Mouse (Mus musculus) erythroid progenitor cell, adult 5-6 weeks (primary cell): Measurements from ENCODE around the gene Olfr1245. TPM values are rescaled to one million over a fixed set of nuclear protein-coding genes. Genes with fewer than 3 reads are reported as not detected.
"Not testable (repeated sequence)": the region's sequence is repeated elsewhere in the genome, so short reads cannot be mapped to it uniquely, and the experiment has no call there.

Experiments
- ATAC-seq: replicated peaks from 2 replicates; pipeline ENCODE4 v1.8.0; 2016; ENCODE audit warnings: moderate number of reproducible peaks, mild to moderate bottlenecking, moderate TSS enrichment, inconsistent platforms; ENCODE audit not compliant: poor library complexity, low FRiP score, severe bottlenecking
- total RNA-seq, 2 experiments: library from RNA; stranded (forward) in 1 of 2; stranded (reverse) in 1 of 2; fragments of 150-400 nt in 1 of 2; fragments of 186-747, 209-891 nt in 1 of 2; gene quantifications; 2 replicates each; pipeline versions ENCODE4 v1.2.3 to v1.2.4; 2015 to 2017; ENCODE audit warnings: low replicate concordance in 2 of 2

Olfr1245 gene
- total RNA-seq (2015; ENCODE audit: low replicate concordance): not detected in 2 replicates
- total RNA-seq (2017; ENCODE audit: low replicate concordance): not detected in 2 replicates

DNA sequence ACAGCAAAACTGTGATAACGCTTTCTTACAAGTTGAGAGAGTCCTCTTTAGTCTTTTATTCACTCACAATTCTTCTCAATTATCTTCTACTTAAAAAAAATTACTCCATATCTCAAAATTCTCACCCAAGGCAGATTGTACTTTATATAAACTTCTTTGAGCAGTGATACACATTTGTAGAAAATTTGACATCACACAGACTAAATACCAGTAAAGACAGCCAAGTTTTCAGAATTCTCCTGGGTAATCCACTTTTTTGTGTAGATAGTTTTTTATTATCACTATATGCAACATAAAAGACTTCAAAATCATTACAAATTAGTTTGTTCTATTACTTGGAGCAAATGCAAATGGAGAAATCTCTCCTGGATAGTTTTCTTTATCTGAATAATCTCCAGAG is at the start of gene Olfr1245:
Gene Olfr1245 (minus strand): TSS at position 101 of the 400 bp plus-strand sequence.
- no peak for ATAC-seq

DNA sequence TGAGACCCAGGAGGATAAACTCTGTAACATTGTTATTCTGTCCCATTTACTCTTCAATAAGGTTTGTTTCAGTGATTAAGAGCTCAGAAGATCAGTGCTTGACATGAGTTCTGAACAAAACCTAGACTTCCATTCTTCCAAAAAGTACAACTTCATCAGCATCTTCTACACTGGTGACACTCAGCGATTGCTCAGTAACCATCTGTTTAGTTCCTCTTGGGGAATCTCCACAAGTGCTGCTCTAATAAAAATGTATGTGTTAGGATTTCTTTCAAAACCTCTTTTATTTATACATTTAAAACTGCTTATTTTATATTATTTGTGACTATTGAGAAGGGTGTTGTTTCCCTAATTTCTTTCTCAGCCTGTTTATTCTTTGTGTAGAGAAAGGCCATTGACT is 39.9 kb upstream of the Olfr1245 start, which contains the start of gene Olfr1248:
Gene Olfr1248 (minus strand): TSS at position 101 of the 400 bp plus-strand sequence.
- not testable (repeated sequence) for ATAC-seq

DNA sequence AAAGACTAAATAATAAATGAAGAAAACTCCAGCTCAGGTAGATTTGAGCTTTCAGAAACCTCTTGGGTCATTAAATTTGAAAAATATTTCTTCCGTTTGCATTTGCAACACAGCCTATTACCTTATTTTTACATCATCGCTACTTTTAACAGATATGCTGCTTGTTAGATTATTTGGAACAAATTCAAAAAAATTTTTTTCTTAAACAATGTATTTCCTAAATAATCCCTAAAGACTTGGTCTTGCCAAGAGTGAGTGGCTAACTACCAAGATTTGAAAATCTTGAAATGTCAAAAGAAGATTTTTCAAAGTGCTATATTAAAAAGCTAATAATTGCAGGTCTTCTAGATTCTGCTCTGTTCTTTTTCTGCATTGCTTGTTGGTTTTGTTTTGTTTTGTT is 35.8 kb upstream of the Olfr1245 start, which contains the start of gene Olfr1247:
Gene Olfr1247 (minus strand): TSS at position 101 of the 400 bp plus-strand sequence.
- ATAC-seq: no peak

DNA sequence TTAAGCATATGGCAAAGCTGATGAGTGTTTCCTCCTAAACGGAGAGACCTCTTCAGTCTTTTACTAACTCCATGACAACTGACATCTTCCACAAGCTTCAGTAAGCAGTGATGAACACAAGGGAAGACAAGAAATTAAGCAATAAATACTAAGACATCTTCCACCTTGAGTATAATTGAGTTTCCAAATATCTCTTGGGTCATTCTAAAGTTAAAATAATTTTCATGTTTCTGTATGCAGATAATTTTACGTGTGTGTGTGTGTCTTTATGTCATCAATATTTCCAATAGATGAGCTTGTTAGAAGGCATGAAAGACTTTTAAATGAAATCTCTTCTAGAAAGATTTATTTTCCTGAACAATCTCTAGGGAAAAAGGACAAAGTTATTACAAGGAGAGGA is 14.8 kb upstream of the Olfr1245 start, which contains the start of gene Olfr1246:
Gene Olfr1246 (minus strand): TSS at position 101 of the 400 bp plus-strand sequence.
- ATAC-seq: no peak

DNA sequence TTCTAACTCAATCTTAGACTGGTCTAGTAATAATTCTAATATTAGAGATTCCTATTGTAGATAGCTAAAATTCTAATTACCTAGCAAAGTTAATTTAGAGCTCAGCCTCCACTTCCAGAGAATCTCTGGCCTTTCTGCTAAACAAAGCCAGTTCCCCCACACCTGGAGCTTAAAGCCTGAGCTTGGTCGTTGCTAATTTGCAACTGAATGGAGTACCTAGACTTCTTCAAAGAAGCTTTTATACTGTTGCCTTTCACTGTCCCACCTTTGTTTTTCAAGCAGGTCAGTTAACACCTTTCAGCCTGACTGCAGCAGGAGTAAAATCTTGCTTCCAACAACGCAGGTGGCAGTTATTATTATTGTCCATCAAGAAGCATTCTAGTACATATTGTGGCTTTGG is 15.5 kb downstream of the Olfr1245 start:
- ATAC-seq: not testable (repeated sequence)

DNA sequence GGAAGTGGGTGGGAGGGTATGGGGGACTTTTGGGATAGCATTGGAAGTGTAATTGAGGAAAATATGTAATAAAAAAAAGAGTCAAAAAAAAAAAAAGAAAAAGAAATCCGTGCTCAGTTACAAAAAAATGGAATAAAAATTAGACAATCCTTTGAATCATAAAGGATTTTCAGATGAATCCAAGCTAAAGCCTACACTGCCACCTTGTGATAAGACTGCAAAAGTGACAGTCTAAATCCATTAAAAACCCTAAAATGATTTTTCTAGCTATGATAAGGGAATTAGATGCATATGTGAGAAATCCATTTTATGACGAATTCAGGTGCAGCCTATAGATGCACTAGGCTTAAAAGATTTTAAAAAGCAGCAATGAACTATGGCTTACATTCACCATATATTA is 33.7 kb downstream of the Olfr1245 start:
- no peak for ATAC-seq

DNA sequence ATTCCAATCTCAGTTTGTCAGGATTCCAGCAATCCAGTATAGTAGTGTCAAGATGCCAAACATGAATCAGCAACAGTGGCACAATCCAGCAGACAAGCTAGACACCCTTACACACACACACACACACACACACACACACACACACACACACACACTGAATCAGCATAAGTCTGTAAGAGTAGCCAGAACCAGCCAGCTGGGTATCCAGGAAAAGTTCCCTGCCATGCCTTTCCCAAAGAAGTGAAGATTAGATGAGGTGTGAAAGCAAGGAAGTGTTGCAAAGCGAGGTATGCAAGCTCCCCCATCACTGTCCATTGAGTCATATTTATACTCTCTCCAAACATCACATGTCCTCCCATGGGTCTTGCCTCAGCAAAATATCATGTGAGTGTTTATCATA is 38.3 kb downstream of the Olfr1245 start:
- no peak for ATAC-seq

DNA sequence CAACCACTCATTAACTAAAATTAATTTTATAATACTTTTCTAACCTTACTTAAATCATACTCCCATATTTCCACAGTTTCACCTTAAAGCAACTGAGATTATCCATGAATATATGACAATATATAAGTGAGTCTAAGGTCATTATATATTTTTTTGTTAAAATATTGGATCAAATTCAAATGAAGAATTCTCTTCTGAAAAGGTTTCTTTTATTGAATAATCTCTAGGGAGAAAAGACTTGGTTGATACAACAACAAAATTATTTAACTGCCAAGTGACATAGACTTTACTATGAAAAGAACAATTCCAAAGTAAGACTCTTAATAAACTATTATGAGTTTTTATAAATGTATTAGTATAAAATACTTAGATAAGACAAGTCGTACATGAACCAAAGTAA is 46.9 kb downstream of the Olfr1245 start, which contains the start of gene Olfr1243:
Gene Olfr1243 (minus strand): TSS at position 101 of the 400 bp plus-strand sequence.
- ATAC-seq: no peak

Other genes with a start within 250 kb of the Olfr1245 start
- gene Olfr1232, start 248.8 kb downstream of the Olfr1245 start, total RNA-seq (2015; ENCODE audit: low replicate concordance): not detected in 2 replicates
- not detected in 2 replicates for gene Olfr1232, start 248.8 kb downstream of the Olfr1245 start, total RNA-seq (2017; ENCODE audit: low replicate concordance)
- not detected in 2 replicates for gene Olfr1233, start 236.0 kb downstream of the Olfr1245 start, total RNA-seq (2015; ENCODE audit: low replicate concordance)
- gene Olfr1233, start 236.0 kb downstream of the Olfr1245 start, total RNA-seq (2017; ENCODE audit: low replicate concordance): not detected in 2 replicates
- gene Olfr1234, start 213.6 kb downstream of the Olfr1245 start, total RNA-seq (2015; ENCODE audit: low replicate concordance): not detected in 2 replicates
- gene Olfr1234, start 213.6 kb downstream of the Olfr1245 start, total RNA-seq (2017; ENCODE audit: low replicate concordance): not detected in 2 replicates
- not detected in 2 replicates for gene Olfr1238, start 168.8 kb downstream of the Olfr1245 start, total RNA-seq (2015; ENCODE audit: low replicate concordance)
- not detected in 2 replicates for gene Olfr1238, start 168.8 kb downstream of the Olfr1245 start, total RNA-seq (2017; ENCODE audit: low replicate concordance)
- not detected in 2 replicates for gene Olfr1239, start 158.0 kb downstream of the Olfr1245 start, total RNA-seq (2015; ENCODE audit: low replicate concordance)
- gene Olfr1239, start 158.0 kb downstream of the Olfr1245 start, total RNA-seq (2017; ENCODE audit: low replicate concordance): not detected in 2 replicates
- gene Olfr1240, start 135.4 kb downstream of the Olfr1245 start, total RNA-seq (2015; ENCODE audit: low replicate concordance): not detected in 2 replicates
- gene Olfr1240, start 135.4 kb downstream of the Olfr1245 start, total RNA-seq (2017; ENCODE audit: low replicate concordance): not detected in 2 replicates
- gene Olfr1241, start 91.3 kb downstream of the Olfr1245 start, total RNA-seq (2015; ENCODE audit: low replicate concordance): not detected in 2 replicates
- not detected in 2 replicates for gene Olfr1241, start 91.3 kb downstream of the Olfr1245 start, total RNA-seq (2017; ENCODE audit: low replicate concordance)
- gene Olfr1242, start 80.1 kb downstream of the Olfr1245 start, total RNA-seq (2015; ENCODE audit: low replicate concordance): not detected in 2 replicates
- not detected in 2 replicates for gene Olfr1242, start 80.1 kb downstream of the Olfr1245 start, total RNA-seq (2017; ENCODE audit: low replicate concordance)
- not detected in 2 replicates for gene Olfr1243, start 47.0 kb downstream of the Olfr1245 start, total RNA-seq (2015; ENCODE audit: low replicate concordance)
- gene Olfr1243, start 47.0 kb downstream of the Olfr1245 start, total RNA-seq (2017; ENCODE audit: low replicate concordance): not detected in 2 replicates
- not detected in 2 replicates for gene Olfr1246, start 14.7 kb upstream of the Olfr1245 start, total RNA-seq (2015; ENCODE audit: low replicate concordance)
- gene Olfr1246, start 14.7 kb upstream of the Olfr1245 start, total RNA-seq (2017; ENCODE audit: low replicate concordance): not detected in 2 replicates
- not detected in 2 replicates for gene Olfr1247, start 35.7 kb upstream of the Olfr1245 start, total RNA-seq (2015; ENCODE audit: low replicate concordance)
- not detected in 2 replicates for gene Olfr1247, start 35.7 kb upstream of the Olfr1245 start, total RNA-seq (2017; ENCODE audit: low replicate concordance)
- gene Olfr1248, start 39.8 kb upstream of the Olfr1245 start, total RNA-seq (2015; ENCODE audit: low replicate concordance): not detected in 2 replicates
- not detected in 2 replicates for gene Olfr1248, start 39.8 kb upstream of the Olfr1245 start, total RNA-seq (2017; ENCODE audit: low replicate concordance)
- not detected in 2 replicates for gene Olfr1249, start 56.5 kb upstream of the Olfr1245 start, total RNA-seq (2015; ENCODE audit: low replicate concordance)
- gene Olfr1249, start 56.5 kb upstream of the Olfr1245 start, total RNA-seq (2017; ENCODE audit: low replicate concordance): not detected in 2 replicates
- not detected in 2 replicates for gene Olfr1250, start 83.0 kb upstream of the Olfr1245 start, total RNA-seq (2015; ENCODE audit: low replicate concordance)
- gene Olfr1250, start 83.0 kb upstream of the Olfr1245 start, total RNA-seq (2017; ENCODE audit: low replicate concordance): not detected in 2 replicates
- not detected in 2 replicates for gene Olfr1251, start 93.5 kb upstream of the Olfr1245 start, total RNA-seq (2015; ENCODE audit: low replicate concordance)
- gene Olfr1251, start 93.5 kb upstream of the Olfr1245 start, total RNA-seq (2017; ENCODE audit: low replicate concordance): not detected in 2 replicates
- not detected in 2 replicates for gene Olfr1252, start 146.6 kb upstream of the Olfr1245 start, total RNA-seq (2015; ENCODE audit: low replicate concordance)
- not detected in 2 replicates for gene Olfr1252, start 146.6 kb upstream of the Olfr1245 start, total RNA-seq (2017; ENCODE audit: low replicate concordance)
- gene Olfr1253, start 178.6 kb upstream of the Olfr1245 start, total RNA-seq (2015; ENCODE audit: low replicate concordance): not detected in 2 replicates
- gene Olfr1253, start 178.6 kb upstream of the Olfr1245 start, total RNA-seq (2017; ENCODE audit: low replicate concordance): not detected in 2 replicates
- not detected in 2 replicates for gene Olfr1254, start 215.2 kb upstream of the Olfr1245 start, total RNA-seq (2015; ENCODE audit: low replicate concordance)
- gene Olfr1254, start 215.2 kb upstream of the Olfr1245 start, total RNA-seq (2017; ENCODE audit: low replicate concordance): not detected in 2 replicates
- not detected in 2 replicates for gene Olfr1255, start 233.6 kb upstream of the Olfr1245 start, total RNA-seq (2015; ENCODE audit: low replicate concordance)
- not detected in 2 replicates for gene Olfr1255, start 233.6 kb upstream of the Olfr1245 start, total RNA-seq (2017; ENCODE audit: low replicate concordance)